Mouse (Mus musculus): ENCODE data around the gene Gucy2c. TPM values are rescaled to one million over a fixed set of nuclear protein-coding genes. Genes with fewer than 3 reads are reported as not detected.
A peak's percentile ranks its signal among the peaks of the same experiment; 100 is the strongest.

Gene Gucy2c
- polyA plus RNA-seq, 1 experiment, result 0.04 TPM

- DNase-seq (ENCODE audit: low spot score), result no peak
Measured at GRCm38 (mm10) chr6:136669274-136669673, 112.3 kb downstream of the Gucy2c start.

DNA sequence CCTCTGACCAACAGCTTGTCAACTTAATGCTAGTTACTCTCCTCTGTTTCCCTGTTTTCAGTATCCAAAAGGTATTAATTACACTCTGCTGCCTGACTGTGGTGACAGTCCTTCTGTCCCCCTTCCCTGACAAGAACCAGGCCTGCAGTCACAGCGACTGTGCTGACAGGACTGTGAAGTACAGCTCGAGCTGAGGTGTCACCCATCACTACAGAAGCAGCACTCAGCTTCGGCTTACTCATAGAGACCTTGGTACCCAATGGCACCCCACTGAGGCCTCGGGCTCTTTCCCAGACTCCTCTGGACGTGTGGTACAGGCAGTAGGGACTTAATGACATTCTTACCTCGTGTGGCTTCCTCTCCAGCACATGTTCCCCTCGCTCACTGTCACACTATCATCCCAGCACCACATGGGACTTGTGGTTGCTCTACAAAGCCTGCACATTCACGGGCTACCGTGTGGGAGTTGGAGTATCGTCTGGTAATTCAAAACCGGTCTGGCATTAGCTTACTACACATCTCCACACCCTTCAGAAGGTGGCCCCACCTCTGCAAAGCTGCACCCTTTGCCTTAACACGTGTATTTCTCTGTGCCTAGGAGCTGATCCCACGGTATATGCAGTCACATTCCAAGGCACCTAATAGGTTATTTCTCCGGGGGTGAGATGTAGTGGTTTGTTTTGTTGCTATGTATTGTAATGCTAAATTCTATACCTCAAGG is 113.1 kb downstream of the Gucy2c start:
- no peak for DNase-seq (ENCODE audit: low spot score)

- DNase-seq (ENCODE audit: low spot score), result no peak
Measured at GRCm38 (mm10) chr6:136662063-136662462, 119.5 kb downstream of the Gucy2c start.

- DNase-seq (ENCODE audit: low spot score), result no peak
Measured at GRCm38 (mm10) chr6:136661706-136662016, 119.9 kb downstream of the Gucy2c start, which contains the start of gene Plbd1. Gene Plbd1, minus strand, starts transcription at chr6:136661928.

- peak; percentile 32 for DNase-seq (ENCODE audit: low spot score)
Measured at GRCm38 (mm10) chr6:136660831-136661705, 120.5 kb downstream of the Gucy2c start.

DNA sequence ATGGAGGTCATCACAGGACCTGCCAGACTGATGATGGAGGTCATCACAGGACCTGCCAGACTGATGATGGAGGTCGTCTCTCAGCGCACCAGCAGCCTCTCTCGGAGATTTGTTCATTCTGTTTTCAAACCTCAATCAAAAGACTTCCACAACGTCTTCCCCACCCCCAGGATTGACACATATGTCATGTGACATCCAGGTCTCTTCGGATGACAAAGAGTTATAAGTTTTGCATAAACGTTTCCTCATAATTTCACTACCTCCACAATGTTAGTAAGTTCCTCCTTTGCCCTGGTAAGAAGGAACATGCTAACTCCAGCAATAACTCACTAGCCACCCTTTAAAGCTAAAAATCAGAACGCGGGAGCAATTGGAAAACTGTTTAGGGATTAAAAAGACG is 122.3 kb downstream of the Gucy2c start:
- DNase-seq (ENCODE audit: low spot score), result no peak

- no peak for DNase-seq (ENCODE audit: low spot score)
Measured at GRCm38 (mm10) chr6:136658303-136658702, 123.3 kb downstream of the Gucy2c start.

- no peak for DNase-seq (ENCODE audit: low spot score)
Measured at GRCm38 (mm10) chr6:136655786-136656185, 125.8 kb downstream of the Gucy2c start.

DNA sequence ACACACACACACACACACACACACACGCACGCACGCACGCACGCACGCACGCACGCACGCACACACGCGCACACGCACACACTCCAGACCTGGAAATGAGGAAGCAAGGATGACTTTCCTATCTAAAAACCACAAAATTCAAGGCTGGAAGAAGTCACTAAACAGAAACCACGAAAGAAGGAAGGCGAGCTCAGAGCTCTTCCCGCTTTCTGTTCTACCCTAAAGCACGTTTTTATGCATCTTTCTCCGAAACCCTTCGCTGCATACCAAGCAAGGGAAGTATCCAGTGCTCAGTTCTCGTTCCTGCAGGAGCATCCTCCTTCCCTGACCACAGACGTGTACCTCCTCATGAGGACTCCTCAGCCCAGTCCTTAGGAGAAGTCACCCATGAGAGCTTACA is 127.1 kb downstream of the Gucy2c start:
- DNase-seq (ENCODE audit: low spot score), result no peak

GRCm38 (mm10) chr6:136653331-136653730 is 128.2 kb downstream of the Gucy2c start:
- no peak for DNase-seq (ENCODE audit: low spot score)

DNA sequence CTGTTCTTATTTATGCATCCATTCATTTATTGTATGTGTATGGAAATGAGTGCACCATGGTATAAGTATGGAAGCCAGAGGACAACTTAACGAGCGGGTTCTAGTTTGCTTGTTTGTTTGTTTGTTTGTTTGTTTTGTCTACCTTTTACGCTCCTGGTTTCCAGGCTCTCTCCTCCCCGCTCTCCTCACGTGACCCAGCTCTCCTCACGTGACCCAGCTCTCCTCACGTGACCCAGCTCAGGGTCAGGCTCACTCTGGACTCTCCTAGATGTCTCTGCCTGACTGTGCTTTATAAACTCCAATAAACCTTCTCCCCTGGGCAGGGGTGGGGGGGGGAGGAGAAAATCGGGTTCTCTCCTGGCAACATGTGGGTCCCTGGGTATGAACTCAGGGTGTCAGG is 130.9 kb downstream of the Gucy2c start:
- no peak for DNase-seq (ENCODE audit: low spot score)

GRCm38 (mm10) chr6:136647455-136647861 is 134.1 kb downstream of the Gucy2c start:
- no peak for DNase-seq (ENCODE audit: low spot score)

Other genes starting within 250 kb of the Gucy2c start
- 14.3 and 15.9 TPM in 2 replicates for gene Plbd1, start 119.8 kb downstream of the Gucy2c start, polyA plus RNA-seq (2012; rRNA removed)
- 0.17 and 0.18 TPM in 2 replicates for gene Hist4h4, start 22.6 kb upstream of the Gucy2c start, polyA plus RNA-seq (2012; rRNA removed)
- gene H2afj, start 26.5 kb upstream of the Gucy2c start, polyA plus RNA-seq (2012; rRNA removed), result 152 and 198 TPM in 2 replicates
- 0.40 and 0.52 TPM in 2 replicates for gene BC049715, start 45.9 kb upstream of the Gucy2c start, polyA plus RNA-seq (2012; rRNA removed)
- gene Wbp11, start 46.5 kb upstream of the Gucy2c start, polyA plus RNA-seq (2012; rRNA removed), result 31.2 and 40.7 TPM in 2 replicates
- gene Smco3, start 53.7 kb upstream of the Gucy2c start, polyA plus RNA-seq (2012; rRNA removed), result 0.13 and 0.14 TPM in 2 replicates
- gene Art4, start 76.0 kb upstream of the Gucy2c start, polyA plus RNA-seq (2012; rRNA removed), result 11.8 and 14.6 TPM in 2 replicates
- 4,728 and 4,770 TPM in 2 replicates for gene Mgp, start 94.1 kb upstream of the Gucy2c start, polyA plus RNA-seq (2012; rRNA removed)
- gene Erp27, start 140.4 kb upstream of the Gucy2c start, polyA plus RNA-seq (2012; rRNA removed), result 0.25 TPM in 2 replicates
- gene Pde6h, start 142.1 kb upstream of the Gucy2c start, polyA plus RNA-seq (2012; rRNA removed), result 0.72 and 1.1 TPM in 2 replicates
- gene Arhgdib, start 160.1 kb upstream of the Gucy2c start, polyA plus RNA-seq (2012; rRNA removed), result 141 and 144 TPM in 2 replicates

Data from urinary bladder, adult 2 months (tissue).